Mouse (Mus musculus): ENCODE data around the gene Elmsan1.

Elmsan1 gene

DNA sequence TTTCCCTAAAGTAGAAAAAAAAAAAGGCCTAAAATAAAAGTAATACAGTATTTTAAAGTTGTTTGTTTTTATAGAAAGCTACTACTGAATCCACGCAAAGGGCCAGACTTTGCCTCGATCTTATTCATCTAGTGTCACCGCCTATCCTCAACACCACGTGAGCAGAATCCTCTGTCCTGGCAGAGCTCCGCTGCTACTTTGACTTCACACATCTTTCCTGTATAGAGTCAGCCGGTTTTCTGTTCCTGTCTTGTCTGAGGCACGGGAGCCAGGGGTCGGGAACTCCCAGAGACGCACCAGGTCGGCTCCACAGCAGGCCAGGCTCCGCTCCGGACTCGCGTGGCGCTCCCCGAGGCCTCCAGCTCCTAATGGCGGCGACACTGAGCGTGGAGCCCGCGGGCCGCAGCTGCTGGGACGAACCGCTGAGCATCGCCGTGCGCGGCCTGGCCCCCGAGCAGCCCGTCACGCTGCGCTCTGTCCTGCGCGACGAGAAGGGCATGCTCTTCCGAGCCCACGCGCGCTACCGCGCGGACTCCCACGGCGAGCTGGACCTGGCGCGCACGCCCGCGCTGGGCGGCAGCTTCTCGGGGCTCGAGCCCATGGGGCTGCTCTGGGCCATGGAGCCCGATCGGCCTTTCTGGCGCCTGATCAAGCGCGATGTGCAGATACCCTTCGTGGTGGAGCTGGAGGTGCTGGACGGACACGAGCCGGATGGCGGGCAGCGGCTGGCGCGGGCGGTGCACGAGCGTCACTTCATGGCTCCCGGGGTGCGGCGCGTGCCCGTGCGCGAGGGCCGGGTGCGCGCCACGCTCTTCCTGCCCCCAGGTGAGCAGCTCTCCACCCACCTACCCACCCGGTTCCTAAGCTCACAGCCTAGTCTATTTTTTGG lies 117.8 kb downstream of the Elmsan1 start, which contains the start of gene Acot6:
TSS of gene Acot6 (plus strand) at position 51 of the 889 bp plus-strand sequence.
- ATAC-seq (ENCODE audit: low TSS enrichment): peak; percentile 83

DNA sequence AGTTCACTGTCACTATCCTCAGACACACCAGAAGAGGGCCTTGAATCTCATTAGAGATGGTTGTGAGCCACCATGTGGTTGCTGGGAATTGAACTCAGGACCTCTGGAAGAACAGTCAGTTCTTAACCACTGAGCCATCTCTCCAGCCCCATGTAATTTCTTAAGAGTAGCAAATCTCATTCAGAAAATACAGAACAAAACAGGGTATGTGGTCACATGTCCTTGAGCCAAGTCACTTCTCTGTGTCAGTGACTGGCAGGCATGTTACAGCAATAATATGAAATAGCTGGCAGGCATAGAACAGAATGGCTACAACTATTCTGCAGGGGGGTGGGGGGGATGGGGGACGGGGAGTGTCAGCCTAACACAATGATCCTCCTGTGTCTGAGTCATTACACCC lies 118.6 kb downstream of the Elmsan1 start:
- ATAC-seq (ENCODE audit: low TSS enrichment): no peak

DNA sequence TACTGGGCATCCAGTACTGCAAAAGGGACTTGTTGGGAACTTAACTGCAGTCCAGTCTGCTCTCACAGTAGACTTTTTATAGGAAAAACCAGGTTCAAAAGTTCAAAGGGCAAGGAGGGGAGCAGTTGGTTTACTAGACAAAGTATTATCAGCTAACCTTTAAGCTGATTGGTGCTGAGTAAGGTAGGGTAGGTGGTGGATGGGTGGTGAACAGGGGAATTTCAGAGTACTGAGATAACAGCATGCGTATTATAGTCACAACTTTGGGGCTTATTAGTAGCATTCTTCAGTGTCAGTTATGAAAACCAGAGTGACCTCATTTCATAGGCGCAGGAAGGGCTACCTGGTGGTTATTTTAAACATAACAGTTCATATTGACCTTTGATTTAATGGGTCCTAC lies 119.1 kb downstream of the Elmsan1 start:
- no peak for ATAC-seq (ENCODE audit: low TSS enrichment)
